Mouse (Mus musculus) cortical plate, adult 2 months (tissue): ENCODE data around the gene Usp20. TPM values are rescaled to one million over a fixed set of nuclear protein-coding genes. Genes with fewer than 3 reads are reported as not detected.

Experiments used
- H3K27ac ChIP-seq: fragments of 200-500 bp; 2 replicates; pipeline ENCODE4 v1.5.1; 2012; ENCODE audit warnings: low read length, control low read depth, inconsistent platforms; ENCODE audit not compliant: insufficient read depth
- H3K4me1 ChIP-seq: fragments of 200-500 bp; 2 replicates; pipeline ENCODE4 v1.6.1; 2011; ENCODE audit warnings: low read length; ENCODE audit not compliant: control insufficient read depth, insufficient read depth
- H3K4me3 ChIP-seq: fragments of 200-500 bp; 2 replicates; pipeline ENCODE4 v1.5.1; 2011; ENCODE audit warnings: mild to moderate bottlenecking, low read length, control low read depth; ENCODE audit not compliant: insufficient read depth
- CTCF ChIP-seq: fragments of 200-500 bp; IDR thresholded peaks from 2 replicates; pipeline ENCODE4 v1.5.1; 2011; ENCODE audit warnings: mild to moderate bottlenecking, control low read depth, low read length; ENCODE audit not compliant: insufficient read depth; ENCODE audit errors: extremely low read depth
- POLR2A ChIP-seq: fragments of 200-500 bp; IDR thresholded peaks from 2 replicates; pipeline ENCODE4 v1.6.1; 2011; ENCODE audit warnings: mild to moderate bottlenecking, low read length, control low read depth; ENCODE audit not compliant: insufficient read depth; ENCODE audit errors: extremely low read depth
- polyA plus RNA-seq: library from polyadenylated mRNA; depleted of rRNA; stranded (reverse); fragments of >200 nt; gene quantifications from 2 replicates; pipeline ENCODE4 v1.2.3, GENCODE M21; 2012

Gene Usp20
- polyA plus RNA-seq, 1 experiment: 53.1 TPM

DNA sequence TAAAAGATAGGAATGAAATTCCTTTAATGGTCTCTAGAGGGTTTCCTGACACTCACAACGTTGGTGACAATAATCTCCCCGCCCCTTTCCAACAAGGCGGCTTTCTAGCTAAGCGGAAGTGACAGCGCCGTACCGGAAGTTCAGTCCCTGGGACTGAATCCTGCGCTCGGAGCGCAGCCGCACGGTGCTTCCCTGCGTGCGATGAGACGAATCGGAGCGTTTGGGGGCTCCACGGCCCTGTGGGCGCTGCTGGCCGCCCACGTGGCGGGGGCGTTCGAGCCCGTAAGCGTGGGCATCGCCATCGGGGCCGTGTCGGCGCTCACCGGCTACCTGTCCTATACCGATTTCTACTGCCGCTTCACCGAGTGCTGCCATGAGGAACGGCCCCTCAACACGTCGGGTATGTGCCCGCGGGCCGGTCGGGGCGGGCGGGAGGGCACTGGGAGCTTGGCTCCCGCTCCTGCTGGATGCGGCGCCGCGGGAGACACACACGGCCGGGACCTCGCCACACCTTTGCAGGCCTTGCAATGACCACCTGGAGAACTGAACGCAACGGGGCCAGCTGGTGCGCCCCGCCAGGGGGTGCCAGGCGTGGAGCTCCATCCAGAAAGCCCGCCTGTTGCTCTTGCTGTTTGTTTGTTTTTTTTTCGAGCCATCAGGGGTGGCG, 29.1 kb upstream of the Usp20 start, which contains the start of gene Tor1b:
Gene Tor1b (plus strand): TSS at position 136 of the 667 bp plus-strand sequence.
- H3K4me3 ChIP-seq: peak within 1 kb of the TSS; percentile 79
- H3K4me1 ChIP-seq: peaks cover 11% of the 10 kb centered on the region
- H3K27ac ChIP-seq: no peak within 1 kb of the TSS
- TF ChIP-seq CTCF: peak; percentile 1; the same call in 1 of the 2 replicates
- TF ChIP-seq POLR2A: peak; percentile 94

GRCm38 (mm10) chr2:30954797-30955196, 27.3 kb upstream of the Usp20 start:
- Histone ChIP-seq H3K27ac (no peak overlapping the region), H3K4me1 (peaks cover 13% of the 10 kb centered on the region), H3K4me3 (peak overlapping the region; percentile 10; the same call in 1 of the 2 replicates)
- TF ChIP-seq CTCF: no peak
- TF ChIP-seq POLR2A: no peak

- Histone ChIP-seq H3K4me3 (no peak overlapping the region), H3K4me1 (peaks cover 13% of the 10 kb centered on the region), H3K27ac (no peak overlapping the region)
- no peak for TF ChIP-seq CTCF
- TF ChIP-seq POLR2A: no peak
Observed at GRCm38 (mm10) chr2:30957511-30957910, 24.6 kb upstream of the Usp20 start.

GRCm38 (mm10) chr2:30958726-30959125, 23.4 kb upstream of the Usp20 start:
- H3K4me1 ChIP-seq: peaks cover 11% of the 10 kb centered on the region
- TF ChIP-seq POLR2A (no peak), CTCF (no peak)
- H3K4me3 ChIP-seq: no peak overlapping the region
- H3K27ac ChIP-seq: no peak overlapping the region

DNA sequence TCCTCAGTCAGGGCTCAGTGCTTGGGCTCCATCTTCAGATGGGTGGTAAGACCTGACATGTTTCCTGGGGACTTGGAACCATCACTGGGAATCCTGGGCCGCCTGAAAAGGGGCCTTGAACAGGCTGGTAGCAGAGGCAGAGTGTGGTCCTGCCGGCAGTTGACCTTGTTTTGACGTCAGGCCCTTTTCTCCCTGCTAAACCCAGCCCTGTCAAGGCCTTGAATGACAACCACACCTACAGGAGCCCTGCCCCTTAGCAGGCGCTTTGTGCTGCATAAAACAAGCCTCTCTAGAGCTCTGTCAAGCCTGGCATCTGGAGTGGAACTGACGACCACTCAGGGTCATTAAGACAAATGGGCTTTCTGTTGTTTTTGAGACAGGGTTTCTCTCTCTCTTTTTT, 22.2 kb upstream of the Usp20 start:
- Histone ChIP-seq H3K4me1 (peaks cover 7% of the 10 kb centered on the region), H3K4me3 (no peak overlapping the region), H3K27ac (no peak overlapping the region)
- TF ChIP-seq CTCF (no peak), POLR2A (no peak)

GRCm38 (mm10) chr2:30962570-30963254, 19.4 kb upstream of the Usp20 start:
- no peak overlapping the region for H3K4me3 ChIP-seq
- TF ChIP-seq CTCF (no peak), POLR2A (no peak)
- 0 out of 2 replicates have a peak overlapping the region, but pooled peaks have one; percentile 12 for H3K27ac ChIP-seq
- H3K4me1 ChIP-seq: peaks cover 6% of the 10 kb centered on the region; the same call in 1 of the 2 replicates

DNA sequence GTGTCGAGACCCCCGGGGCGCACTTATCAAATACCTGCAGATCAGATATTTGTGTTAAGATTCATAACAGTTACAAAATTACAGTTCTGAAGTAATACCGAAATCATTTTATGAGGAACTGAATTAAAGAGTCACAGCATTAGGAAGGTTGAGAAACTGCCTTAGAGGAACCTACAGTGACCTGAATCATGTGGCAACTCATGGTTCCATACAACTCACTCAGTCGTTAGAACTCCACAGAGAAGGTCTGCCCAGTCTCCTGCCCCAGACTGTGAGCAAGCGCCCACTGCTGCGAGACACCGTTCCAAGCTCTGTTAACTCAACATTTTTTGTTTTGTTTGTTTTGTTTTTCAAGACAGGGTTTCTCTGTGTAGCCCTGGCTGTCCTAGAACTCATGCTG, 16.5 kb upstream of the Usp20 start:
- Histone ChIP-seq H3K27ac (no peak overlapping the region), H3K4me3 (no peak overlapping the region), H3K4me1 (peaks cover 5% of the 10 kb centered on the region; the same call in 1 of the 2 replicates)
- TF ChIP-seq POLR2A (no peak), CTCF (no peak)

DNA sequence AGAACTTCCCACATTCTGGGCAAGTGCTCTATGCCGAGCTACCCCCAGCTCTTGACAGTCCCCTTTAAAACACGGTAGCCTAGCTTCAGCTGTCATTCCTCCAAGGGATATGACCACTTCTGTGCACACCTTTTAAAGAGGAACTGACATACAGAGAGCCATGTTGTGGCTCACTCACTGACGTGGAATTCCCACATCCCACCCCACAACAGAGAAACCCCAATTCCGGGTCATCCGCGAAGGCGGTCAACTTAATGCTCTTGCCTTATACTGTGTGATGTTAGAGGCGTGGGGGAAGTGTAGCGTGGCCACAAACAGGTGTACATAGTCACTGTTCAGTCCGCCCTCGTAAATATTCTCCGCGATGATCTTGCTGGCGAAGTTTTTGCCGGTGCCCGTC, 15.3 kb upstream of the Usp20 start:
- Histone ChIP-seq H3K27ac (no peak overlapping the region), H3K4me1 (peaks cover 5% of the 10 kb centered on the region; the same call in 1 of the 2 replicates), H3K4me3 (peak overlapping the region; percentile 94)
- no peak for TF ChIP-seq POLR2A
- no peak for TF ChIP-seq CTCF

- TF ChIP-seq CTCF (no peak), POLR2A (peak; percentile 77)
- Histone ChIP-seq H3K27ac (peak within 1 kb of the TSS; percentile 87), H3K4me1 (peaks cover 5% of the 10 kb centered on the region; the same call in 1 of the 2 replicates), H3K4me3 (peak within 1 kb of the TSS; percentile 94)
Observed at GRCm38 (mm10) chr2:30967352-30968327, 14.4 kb upstream of the Usp20 start, which contains the start of gene Tor1a. Gene Tor1a, minus strand, starts transcription at chr2:30967933.
